Mouse (Mus musculus) layer of hippocampus, adult 2 months (tissue): Measurements from ENCODE around the gene Cox10. TPM values are rescaled to one million over a fixed set of nuclear protein-coding genes. Genes with fewer than 3 reads are reported as not detected.
A peak's percentile ranks its signal among the peaks of the same experiment; 100 is the strongest.
"Not testable (repeated sequence)": the region's sequence is repeated elsewhere in the genome, so short reads cannot be mapped to it uniquely, and the experiment has no call there.

Source experiments
- DNase-seq, 2 experiments: peaks; one replicate each; pipeline ENCODE4 v3.0.0; 2022; ENCODE audit warnings: low spot score in 2 of 2
- H3K27ac ChIP-seq: fragments of 200-600 bp; 2 replicates; pipeline ENCODE4 v1.8.1; 2022
- H3K4me3 ChIP-seq: fragments of 200-600 bp; 2 replicates; pipeline ENCODE4 v1.8.1; 2022; ENCODE audit warnings: mild to moderate bottlenecking
- CTCF ChIP-seq: fragments of 200-600 bp; conservative IDR thresholded peaks from 2 replicates; pipeline ENCODE4 v1.8.1; 2022; ENCODE audit warnings: antibody characterized with exemption, mild to moderate bottlenecking, moderate library complexity
- long read RNA-seq, 2 experiments: library from polyadenylated mRNA; stranded (forward); transcript quantifications; one replicate each; pipeline ENCODE4 v2.0.0; 2021; ENCODE audit warnings: borderline mapping rate in 2 of 2
- total RNA-seq, 2 experiments: library from RNA; stranded (reverse); gene quantifications; 2 replicates each; pipeline ENCODE4 v1.2.3; 2021

The Cox10 gene
- 10 to 100 TPM; 23.3 to 24.5 TPM for total RNA-seq
- long read RNA-seq, experiment 1, transcript Cox10-201 (7 exons, 2,915 nt), result major isoform, 23 of 25 reads
- long read RNA-seq, experiment 1, partial matches to known transcripts, result 2 of 25 reads
- long read RNA-seq, experiment 1, other reads (novel, unspliced or antisense), result 0 of 25 reads
- long read RNA-seq, experiment 2, transcript Cox10-201 (7 exons, 2,915 nt), result major isoform, 39 of 49 reads
- long read RNA-seq, experiment 2, partial matches to known transcripts, result 3 of 49 reads
- long read RNA-seq, experiment 2, other reads (novel, unspliced or antisense), result 7 of 49 reads

DNA sequence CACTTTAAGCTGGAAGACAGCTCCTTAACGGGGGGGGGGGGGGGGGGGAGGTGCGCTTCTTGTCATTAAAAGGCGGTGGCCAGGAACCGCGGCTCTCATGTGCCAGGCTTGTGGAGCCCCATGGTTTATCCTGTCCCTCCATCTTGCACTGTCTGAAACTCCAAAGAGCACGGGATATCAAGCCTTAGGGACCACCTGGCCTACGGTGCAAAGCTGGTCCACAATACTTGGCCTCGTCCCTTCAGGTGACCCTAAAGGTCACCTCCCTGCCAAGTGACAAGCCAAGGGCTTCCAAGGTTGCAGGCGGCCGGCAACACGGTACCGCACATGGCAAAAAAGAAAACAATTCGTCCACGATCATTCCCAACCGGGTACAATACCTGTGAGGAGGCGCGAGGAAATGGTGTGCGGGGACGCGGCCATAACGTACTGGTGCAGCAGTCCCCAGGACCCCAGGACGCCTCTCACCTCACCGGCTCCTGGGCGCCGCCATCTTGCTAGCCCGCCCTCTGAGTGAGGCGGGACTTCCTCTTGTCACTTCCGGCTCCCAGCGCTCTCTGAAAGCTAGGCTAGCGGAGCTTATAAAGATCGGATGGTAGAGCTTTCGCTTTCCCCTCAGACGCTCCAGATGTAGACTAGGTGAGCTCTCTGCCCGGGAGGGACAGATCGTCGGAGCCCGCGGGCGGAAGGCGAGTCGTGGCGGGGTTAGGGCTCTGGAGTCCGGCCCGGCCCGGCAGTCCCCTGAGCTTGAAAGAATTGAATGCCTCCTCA is at the start of gene Cox10:
Gene Cox10, minus strand, starts transcription at position 513 of the 771 bp plus-strand sequence.
- H3K27ac ChIP-seq, result peak within 1 kb of the TSS; percentile 96
- no peak for TF ChIP-seq CTCF
- peak; percentile 85 to 87 for DNase-seq
- peak within 1 kb of the TSS; percentile 79 for H3K4me3 ChIP-seq

DNA sequence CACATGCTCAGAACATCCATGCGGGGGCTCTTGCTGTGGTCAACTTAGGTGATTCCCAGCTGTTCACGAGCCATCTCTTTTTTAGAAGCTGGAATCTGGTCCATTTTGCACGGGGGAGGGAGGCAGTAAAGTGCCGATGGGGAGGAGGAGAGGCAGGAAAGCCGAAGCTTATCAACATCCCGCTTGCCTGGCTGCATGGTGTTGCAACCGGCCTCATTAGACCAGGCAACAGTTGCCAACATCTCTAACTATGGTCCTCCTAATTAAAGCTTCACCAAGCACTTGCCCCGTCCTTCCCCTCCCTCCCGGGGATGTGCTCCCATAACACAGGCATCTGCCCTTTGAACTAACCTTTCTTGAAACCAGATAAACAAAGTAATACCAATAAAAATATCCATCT is 48.7 kb upstream of the Cox10 start:
- TF ChIP-seq CTCF, result no peak
- no peak for DNase-seq

DNA sequence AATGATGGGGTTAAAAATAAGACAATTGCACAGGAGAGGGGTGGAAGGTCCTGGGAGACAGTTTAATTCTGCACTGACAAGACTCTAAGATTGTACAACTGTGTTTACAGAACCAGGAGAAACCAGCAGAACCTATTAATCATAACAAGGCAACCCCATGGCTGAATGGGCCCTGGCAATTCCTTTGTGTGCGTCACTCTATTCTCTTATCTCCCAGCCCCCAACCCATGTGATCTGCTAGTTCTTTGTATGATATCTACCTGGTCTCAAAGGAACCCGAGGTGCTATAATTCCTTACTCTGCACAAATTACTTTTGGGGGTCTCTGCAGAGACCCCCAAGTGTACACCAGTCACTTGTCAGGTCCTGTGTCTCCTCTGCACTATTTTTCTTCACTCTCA is 46.2 kb upstream of the Cox10 start:
- TF ChIP-seq CTCF, result no peak
- no peak overlapping the region for H3K27ac ChIP-seq
- H3K4me3 ChIP-seq, result no peak overlapping the region

More for the DNA sequence above, 48.7 kb upstream of the Cox10 start:
- no peak overlapping the region for H3K27ac ChIP-seq
- H3K4me3 ChIP-seq, result no peak overlapping the region

DNA sequence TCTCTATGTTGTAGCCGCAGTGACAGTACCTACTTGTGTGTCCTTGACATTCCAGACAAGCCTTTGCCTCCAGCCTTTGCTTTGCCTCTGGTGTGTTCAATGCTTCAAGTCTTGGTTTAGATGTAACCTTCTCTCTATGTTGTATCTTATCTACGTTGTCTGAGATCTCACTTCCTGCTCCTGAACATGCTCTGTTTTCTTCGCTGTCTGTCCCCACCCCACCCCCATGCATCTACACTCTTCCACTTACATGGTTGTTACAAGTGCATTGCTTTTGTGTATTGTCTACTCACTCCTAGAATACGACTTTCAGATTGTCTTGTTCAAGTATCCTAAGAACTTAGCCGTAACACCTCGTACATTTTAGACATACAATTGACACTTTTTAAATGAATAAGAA is 43.9 kb upstream of the Cox10 start:
- H3K27ac ChIP-seq, H3K4me3 ChIP-seq, DNase-seq: not testable (repeated sequence)

More for the DNA sequence above, 46.2 kb upstream of the Cox10 start:
- no peak for DNase-seq

DNA sequence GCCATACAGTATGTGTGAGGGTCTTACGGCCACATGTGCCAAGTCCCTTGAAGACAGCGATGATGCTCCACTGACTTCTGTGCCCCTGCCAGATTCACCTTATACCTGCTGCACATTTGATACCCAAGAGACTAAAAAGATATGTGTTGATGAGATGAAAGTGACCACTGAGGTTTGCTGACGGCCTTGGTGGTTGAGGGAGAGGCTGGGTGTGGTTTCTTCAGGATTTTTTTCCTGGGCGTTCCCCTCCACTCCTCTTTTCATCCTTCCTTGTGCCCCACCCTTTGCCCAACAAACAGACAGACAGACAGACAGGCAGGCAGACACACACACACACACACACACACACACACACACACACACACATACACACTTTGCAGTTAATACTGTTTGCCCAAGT is 37.4 kb upstream of the Cox10 start:
- Histone ChIP-seq H3K27ac (no peak overlapping the region), H3K4me3 (no peak overlapping the region)
- no peak for TF ChIP-seq CTCF
- DNase-seq, result no peak

DNA sequence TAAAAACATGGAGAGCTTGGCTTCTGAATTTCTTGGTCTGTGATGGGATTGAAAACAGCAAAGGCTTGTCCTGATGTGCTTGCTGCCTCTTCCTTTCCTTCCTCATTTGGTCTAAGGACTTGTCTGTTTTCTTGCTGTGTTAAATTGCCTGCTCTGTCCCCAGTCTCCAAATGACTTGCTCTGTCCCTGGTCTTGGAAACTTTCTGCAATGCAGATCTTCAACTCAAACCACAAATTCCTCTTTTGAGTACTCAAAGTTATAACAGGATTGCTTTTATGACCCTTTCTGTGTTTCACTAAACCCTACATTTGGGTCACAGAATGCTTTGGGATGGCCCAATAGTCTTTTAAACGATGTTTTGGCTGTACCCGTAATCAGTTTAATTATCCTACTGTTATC is 36.6 kb upstream of the Cox10 start:
- no peak overlapping the region for H3K27ac ChIP-seq
- TF ChIP-seq CTCF, result no peak
- H3K4me3 ChIP-seq, result no peak overlapping the region
- DNase-seq, result no peak

DNA sequence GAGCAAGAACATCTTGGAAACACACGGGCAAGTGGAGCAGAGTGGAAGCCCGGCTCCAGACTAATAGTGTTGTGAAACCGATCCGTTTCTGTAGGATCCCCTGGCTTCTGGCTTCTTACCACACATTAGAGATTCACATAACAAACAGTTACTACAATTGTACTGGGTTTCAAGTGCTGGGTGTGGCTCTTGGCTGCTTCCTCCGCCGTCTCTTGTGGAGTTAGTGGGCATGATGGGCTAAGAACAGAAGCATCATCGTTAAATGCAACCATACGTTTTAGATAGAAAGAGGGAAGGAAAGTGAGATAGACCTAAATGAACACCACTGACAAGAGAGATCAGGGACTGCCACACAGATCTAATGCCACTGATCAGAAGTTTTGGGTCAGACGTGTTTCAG is 35.8 kb upstream of the Cox10 start:
- DNase-seq, result no peak
- Histone ChIP-seq H3K27ac (no peak overlapping the region), H3K4me3 (no peak overlapping the region)
- no peak for TF ChIP-seq CTCF

DNA sequence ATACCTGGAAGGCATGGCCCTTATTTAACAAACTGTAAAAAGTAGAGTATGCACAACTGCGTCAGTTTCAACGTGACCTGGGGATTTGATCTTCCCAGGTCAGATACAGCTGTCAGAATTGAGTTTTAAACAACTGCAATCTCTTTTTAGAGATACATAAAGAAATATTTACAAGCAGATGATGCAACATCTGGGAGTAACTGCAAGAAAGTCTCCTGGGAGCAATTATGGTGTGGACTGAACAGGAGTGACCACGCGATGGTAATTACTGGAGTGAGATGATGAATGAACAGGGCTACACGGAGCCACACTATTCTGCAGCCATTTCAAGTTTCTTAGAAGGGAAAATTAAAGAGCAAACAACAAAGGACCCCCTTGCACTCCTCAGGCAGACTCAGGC is 20.8 kb upstream of the Cox10 start:
- Histone ChIP-seq H3K4me3 (no peak overlapping the region), H3K27ac (no peak overlapping the region)
- TF ChIP-seq CTCF, result no peak
- no peak for DNase-seq

DNA sequence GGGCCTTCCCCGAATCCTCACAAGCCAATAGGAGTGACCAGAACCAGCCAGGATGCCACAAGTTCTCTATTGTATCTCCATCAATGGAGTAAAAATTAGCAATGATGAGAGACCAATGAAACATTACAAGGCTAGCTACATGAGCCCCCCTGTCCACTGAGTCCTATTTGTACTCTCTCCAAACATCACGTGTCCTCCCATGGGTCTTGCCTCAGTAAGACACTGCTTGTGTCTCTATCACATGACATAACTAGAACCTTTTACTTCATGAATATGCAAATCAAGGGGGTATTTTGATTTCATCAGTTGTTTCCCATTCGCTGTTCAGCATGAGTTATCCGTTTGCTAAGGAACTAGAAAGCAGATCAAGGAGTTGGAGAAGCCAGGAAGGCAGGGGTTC is 13.8 kb upstream of the Cox10 start:
- Histone ChIP-seq H3K27ac (no peak overlapping the region), H3K4me3 (no peak overlapping the region)
- no peak for DNase-seq
- TF ChIP-seq CTCF, result no peak

DNA sequence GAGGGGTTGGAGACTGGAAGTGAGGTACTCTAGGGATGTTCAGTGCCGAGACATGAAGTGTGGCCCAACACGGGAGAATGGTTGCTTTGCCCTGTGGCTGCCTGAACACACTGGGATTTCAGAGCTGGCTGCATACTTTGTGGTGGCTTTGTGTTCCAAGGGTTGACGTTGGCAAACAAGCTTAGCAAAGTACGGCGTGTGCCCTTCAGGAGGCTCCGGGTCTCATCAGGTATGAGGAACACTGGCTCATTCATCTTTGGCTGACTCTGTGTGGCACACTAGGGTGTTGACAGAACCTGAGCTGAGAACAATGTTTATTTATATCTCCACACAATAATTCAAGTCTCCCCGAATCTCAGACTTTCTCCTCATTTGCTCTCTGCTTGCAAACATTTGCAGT is 11.9 kb upstream of the Cox10 start:
- no peak for TF ChIP-seq CTCF
- H3K4me3 ChIP-seq, result no peak overlapping the region
- no peak overlapping the region for H3K27ac ChIP-seq
- no peak for DNase-seq

DNA sequence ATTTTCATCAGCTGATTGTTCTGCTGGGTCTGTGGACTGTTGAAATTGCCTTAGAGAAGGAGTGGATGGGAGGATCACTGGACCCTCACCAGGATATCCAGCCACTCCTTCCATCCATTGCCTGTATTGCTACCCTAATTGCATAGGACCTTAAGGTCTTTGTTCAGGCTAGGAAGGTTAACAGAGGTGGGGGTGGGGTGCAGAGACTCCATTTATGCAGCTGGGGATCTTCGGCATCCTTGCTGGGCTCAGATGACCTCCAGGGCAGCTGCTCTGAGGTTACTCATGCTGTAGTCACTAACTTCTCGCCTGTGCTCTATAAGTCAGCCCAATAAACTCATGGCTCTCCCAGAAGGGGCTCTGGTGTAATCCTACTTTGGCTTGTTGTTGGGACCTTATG is 10.4 kb upstream of the Cox10 start:
- no peak overlapping the region for H3K27ac ChIP-seq
- no peak overlapping the region for H3K4me3 ChIP-seq
- no peak for TF ChIP-seq CTCF
- DNase-seq, result no peak

DNA sequence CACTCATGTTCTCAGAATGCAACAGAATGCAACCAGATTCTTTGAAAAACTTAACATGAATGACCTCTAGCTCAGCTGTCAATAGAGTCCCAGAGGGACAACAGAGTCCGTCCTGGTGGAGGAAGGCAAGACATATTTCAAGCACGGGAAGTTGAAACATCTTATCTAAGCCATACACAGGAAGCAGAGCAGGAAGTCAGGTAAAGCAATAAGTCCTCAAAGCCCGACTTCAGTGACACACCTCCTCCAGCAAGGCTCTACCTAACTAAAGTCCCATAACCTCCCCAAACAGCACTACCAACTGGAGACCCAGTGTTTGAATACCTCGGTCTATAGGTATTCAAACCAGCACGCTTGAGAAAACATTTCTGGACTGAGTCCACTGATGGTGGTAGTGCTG is 6.6 kb upstream of the Cox10 start:
- H3K4me3 ChIP-seq, result no peak overlapping the region
- TF ChIP-seq CTCF, result no peak
- no peak for DNase-seq

DNA sequence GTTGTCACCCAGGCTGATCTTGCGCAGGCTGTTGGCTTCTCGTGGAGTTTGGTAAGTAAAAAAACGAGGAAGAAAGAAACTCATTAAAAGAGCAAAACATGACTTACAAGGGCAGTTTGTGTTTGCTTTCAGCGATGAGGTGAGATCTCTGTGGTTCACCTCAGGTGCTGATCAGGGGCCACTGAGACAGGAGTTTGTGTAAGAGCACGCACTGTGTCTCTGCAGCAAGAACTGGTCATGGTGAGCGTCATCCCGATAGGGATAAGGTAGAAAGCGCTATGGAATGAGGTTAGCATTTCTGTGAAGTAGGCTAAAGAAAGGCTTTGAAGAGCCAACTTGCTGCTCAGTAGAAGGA is 436 bp upstream of the Cox10 start:
- Histone ChIP-seq H3K27ac (peak overlapping the region; percentile 96), H3K4me3 (peak overlapping the region; percentile 79)
- DNase-seq, result peak in 1 of 2 experiments; percentile 9
- TF ChIP-seq CTCF, result no peak

More for the DNA sequence above, 6.6 kb upstream of the Cox10 start:
- H3K27ac ChIP-seq, result no peak overlapping the region

DNA sequence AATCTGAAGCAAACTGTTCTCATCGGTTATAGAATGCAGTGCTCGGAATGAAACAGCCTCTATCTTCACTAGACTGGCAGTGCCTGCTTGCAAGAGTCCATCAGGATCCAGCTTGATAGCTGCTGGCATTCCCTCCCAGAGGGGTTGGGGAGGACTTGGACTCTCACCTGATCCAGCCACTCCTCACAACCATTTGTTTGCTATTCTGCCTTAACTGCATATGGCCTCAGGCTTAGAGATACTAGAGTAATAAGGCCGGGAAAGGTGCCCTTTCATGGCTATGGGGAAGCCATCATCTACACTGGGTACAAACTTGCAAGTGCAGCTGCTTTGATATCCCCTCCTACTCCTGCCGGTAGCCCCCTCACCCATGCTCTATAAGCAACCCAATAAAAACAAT is 3.1 kb downstream of the Cox10 start:
- TF ChIP-seq CTCF, result no peak
- H3K27ac ChIP-seq, result no peak overlapping the region
- no peak overlapping the region for H3K4me3 ChIP-seq
- DNase-seq, result no peak
